Mouse (Mus musculus) thymus, postnatal 0 days (tissue): ENCODE measurements around the gene Mapkap1. TPM values are rescaled to one million over a fixed set of nuclear protein-coding genes. Genes with fewer than 3 reads are reported as not detected.
"Not testable (repeated sequence)": the region's sequence is repeated elsewhere in the genome, so short reads cannot be mapped to it uniquely, and the experiment has no call there.

ENCODE experiments used
- DNase-seq: peaks from one replicate; pipeline ENCODE4 v3.0.0-alpha.2; 2015; ENCODE audit warnings: low spot score
- polyA plus RNA-seq: library from polyadenylated mRNA; unstranded; fragments of >200 nt; fragmentation: Nextera tagmentation; extraction: Ambion mirVana; gene quantifications from 2 replicates; pipeline ENCODE4 v1.2.1, GENCODE M21; 2015

The Mapkap1 gene
- polyA plus RNA-seq, 1 experiment from 2014 or later, result 103 TPM

DNA sequence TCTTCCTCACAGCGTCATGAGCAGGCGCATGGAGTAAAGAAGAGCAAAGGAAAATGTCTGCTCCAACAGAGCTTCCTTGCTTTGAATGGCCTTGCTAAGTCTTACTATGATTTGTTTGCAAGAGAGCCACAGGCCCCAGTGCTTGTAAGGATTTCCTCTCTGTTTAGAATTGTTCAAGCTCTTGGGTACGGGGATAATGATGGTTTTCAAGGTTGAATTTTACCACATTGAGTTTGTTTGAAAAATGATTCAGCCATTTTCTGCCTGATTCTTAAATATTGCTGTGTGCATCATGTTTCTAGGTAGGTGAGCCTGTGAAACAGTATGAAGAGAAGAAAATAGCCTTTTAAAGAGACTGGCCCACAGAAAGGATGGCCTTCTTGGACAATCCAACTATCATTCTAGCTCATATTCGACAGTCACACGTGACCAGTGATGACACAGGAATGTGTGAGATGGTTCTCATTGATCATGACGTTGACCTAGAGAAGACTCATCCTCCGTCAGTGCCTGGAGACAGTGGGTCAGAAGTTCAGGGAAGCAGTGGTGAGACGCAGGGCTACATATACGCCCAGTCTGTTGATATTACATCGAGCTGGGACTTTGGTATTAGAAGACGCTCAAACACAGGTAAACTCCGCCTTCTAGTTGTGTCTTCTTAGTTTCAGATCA is 25.3 kb downstream of the Mapkap1 start:
- no peak for DNase-seq

DNA sequence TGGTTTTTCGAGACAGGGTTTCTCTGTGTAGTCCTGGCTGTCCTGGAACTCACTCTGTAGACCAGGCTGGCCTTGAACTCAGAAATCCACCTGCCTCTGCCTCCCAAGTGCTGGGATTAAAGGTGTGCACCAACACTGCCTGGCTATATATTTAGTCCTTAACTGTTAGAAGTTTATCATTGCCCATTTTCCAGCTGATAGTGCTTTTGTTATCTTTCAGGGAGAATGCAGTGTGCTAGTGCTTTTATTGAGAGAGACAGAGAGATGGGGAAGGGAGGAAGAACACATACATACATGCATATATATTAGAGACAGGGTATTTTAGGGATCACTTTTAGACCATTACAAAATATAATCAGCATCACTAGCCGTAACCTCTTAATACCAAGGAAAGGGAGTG is 26.3 kb downstream of the Mapkap1 start:
- not testable (repeated sequence) for DNase-seq

DNA sequence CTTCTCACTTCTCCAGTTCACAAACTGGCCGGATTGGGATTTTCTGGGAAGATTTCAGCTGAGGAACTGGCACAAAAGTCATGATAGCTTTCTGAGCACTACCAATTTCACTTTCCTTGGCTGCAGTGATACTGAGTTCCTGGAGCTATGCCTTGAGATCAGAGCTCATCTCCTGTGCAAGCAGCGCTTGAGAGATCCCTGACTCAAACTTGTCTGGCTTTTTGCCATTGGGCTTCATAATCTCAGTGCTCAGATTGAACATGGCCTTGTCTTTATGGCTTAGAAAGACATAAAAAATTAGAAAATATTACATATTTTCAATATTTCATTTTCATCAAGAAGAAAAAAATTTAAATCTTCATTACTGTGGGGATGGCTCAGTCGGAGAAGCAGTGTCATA is 29.8 kb downstream of the Mapkap1 start:
- DNase-seq, result no peak

DNA sequence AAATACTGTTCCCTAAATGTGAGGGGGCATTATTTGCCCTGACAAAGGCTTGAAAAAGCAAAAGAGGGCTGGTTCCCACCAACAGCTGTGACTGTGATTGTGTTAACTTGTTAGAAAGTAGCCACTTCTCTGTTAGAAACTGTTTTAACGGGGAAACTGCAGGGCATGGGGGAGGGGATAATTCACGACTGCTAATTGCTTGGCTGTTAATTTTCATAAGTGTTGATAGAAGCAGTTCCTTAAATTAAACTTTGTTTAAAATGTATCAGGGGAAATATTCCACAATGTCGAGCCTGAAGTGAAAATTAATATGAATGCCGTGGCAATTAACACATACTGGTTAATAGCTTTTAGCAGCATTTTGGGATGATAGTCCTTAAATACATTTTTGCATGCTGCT is 42.2 kb downstream of the Mapkap1 start:
- no peak for DNase-seq

DNA sequence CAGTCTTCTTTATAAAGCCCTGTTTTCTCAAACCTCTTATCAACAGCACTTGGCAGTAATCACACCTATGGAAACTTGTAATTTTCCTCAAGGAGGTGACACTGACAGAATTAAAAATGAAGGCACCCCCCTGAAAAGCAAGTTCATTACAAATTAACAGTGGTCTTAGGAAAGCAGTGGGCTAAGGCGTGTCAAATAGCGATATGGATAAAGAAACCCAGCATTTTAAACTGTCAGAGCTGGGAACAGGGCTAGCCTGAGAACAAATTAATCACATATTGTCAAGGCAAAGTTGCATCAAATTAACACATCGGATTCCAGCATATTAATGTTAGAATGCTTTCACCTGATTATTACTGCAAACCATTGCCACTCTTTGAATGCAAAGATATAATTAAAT is 55.9 kb downstream of the Mapkap1 start:
- no peak for DNase-seq

DNA sequence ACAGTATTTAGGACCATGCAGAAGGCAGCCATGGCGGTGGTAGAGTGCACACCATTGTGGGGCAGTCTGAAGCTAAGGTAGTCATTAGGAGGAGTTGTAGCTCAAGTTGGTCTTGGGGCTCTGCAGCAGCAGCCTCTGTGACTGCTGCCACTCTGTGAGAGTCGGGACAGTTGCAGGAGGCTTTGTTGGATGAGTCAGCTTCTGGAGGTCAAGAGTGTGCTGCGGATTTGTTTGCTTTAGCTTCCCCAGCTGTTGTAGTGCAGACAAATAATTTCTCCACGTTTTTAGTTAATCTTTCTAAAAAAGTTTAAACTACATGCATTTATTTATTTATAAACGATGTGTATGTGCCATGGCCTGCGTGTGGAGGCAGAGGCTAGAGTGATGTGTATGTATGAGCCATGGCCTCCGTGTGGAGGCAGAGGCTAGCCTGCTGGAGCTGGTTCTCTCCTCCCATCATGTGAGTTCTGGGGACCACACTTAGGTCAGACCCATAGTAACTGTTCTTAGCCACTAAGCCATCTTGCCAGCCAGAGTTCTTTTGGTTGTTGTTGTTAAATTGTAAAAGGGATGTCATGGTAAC is 62.1 kb downstream of the Mapkap1 start:
- no peak for DNase-seq

DNA sequence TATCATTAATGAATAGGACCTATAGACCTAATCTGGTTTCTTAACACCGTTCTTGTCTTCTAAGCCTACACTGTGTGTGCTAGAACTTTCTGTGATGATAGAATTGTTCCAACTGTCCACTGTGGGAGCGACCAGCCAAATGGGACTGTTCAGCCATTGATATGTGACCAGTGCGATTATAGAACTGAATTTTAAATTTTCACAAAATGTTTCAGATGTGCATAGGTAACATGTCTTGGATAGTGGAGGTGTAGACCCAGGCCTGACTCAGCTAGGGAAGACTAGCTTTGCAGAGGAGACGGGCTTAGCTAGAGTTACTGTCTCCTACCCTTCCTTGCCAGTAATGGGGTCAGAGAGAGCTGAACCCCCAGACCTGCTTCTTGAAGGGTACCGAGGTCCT is 62.8 kb downstream of the Mapkap1 start:
- no peak for DNase-seq

DNA sequence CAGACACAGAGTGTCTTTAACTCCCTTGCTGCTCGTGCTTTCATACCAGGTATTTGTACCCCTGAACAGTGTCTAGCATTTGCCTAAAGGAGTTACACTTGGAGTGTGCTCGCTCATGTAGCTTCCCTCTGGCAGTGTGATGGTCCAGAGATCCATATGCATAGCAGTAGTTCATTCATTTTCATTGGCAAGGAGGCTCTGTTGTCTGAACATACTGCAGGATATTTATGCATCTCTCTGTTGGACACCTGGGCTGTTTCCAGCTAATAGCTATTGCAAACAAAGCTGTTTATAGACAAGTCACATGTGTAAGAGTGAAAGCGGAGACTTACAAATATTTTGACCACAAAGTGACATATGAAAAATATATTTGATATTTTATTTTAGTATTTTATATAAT is 67.2 kb downstream of the Mapkap1 start:
- no peak for DNase-seq

DNA sequence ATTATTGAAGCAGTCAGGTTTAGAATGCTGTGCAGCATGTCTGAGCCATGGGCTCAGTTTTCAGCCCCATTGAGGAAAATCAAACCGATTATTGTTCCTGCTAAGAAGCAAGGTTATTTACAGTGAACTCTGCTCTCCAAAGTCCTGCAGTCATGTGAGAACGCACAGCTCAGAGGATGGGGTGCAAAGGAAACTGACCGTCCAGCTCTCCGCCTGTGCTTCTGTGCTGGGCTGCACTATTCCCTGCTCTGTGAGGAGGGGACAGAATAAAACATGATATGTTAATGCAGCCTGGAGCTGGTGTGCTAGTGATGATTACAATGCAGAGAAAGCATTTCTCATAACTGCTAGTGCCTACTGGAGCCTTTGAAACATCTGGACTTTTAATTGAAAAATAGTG is 74.8 kb downstream of the Mapkap1 start:
- DNase-seq, result no peak

DNA sequence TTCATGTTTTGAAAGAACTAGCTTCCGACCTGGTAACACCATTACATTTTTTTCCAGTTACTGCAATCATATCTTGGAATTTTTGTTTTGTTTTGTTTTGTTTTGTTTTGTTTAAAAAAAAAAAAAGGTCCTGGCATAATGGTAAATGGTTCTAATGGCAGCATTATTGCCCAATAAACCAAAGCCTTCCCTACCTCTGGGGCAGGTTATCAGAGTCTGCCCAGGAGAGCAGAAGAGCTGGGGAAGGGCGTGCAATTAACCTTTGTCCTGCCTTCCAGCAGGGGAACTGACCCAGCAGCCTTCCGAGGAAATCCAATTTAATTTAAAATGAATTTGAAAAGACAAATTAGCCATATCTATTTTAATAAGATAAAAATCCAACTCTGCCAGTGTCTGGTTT is 75.5 kb downstream of the Mapkap1 start:
- DNase-seq, result no peak

DNA sequence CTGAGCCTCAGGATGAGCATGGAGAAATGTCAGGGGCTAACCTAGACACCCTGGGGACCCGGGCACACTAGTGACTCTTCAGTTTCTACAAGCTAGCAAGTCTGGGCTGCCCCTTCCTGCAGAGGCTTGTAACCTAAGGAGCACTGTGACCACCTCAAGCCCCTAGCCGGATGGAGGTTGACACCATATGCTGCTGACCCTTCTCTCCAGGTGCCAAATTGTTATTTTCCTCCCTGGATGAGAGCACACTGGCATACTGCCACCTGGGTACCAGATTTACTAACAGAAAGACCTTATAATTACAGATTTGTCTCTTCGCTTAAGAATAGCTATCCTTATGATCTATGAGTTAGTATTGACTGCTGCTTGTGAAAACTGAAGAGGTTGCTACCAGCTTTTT is 76.0 kb downstream of the Mapkap1 start:
- no peak for DNase-seq

DNA sequence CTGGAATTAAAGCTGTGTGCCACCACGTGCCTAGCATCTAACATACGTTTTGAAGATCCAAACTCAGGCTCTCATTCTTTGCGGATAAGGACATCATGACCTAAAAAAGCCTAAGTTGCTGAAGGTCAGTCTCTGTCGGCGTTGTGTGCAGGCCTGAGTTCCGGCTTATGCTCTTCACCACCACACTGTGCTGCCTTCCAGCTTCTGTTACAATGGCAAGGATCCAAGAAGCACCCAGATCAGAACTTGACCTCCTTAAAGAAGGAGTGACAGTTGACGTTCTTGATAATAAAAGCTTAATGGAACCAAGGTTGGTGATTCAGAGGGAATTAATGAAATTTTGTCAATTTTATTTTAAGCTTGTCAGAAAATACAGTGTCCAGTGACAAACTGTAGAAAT is 80.7 kb downstream of the Mapkap1 start:
- DNase-seq, result no peak

DNA sequence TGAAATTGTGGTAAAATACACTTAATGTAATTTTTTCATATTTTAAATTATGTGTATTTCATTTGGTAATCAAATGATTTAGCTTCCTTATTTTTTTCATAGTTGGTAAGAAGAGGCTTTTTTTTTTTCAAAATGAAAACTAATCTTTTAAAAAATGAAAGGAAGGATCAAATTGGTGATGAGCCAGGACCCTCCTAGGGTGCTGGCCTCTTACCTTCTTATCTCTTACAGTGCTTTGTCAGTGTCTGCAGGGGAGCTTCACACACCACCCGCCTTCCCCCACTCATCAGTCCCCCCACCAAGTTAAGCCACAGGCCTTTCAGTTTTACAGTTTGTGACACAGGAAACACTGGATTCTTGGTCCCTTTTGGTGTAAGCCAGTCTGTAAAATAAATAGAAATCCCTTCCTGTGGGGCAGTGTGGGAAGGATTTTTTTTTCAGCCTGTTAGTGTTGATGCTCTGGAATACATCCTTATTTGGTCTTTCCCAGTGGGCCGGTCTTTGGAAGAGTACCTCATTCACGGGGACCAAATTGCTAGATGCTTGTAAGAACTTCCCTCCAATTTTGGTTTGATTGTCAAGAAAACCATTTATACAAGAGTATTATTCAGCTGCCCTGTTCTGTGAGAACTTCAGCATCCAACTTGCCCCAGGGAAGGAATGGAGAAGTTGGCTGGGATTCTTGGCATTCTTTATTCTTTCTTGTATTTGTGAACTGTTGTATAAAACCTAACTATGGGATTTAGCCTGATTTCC is 97.6 kb downstream of the Mapkap1 start:
- no peak for DNase-seq

DNA sequence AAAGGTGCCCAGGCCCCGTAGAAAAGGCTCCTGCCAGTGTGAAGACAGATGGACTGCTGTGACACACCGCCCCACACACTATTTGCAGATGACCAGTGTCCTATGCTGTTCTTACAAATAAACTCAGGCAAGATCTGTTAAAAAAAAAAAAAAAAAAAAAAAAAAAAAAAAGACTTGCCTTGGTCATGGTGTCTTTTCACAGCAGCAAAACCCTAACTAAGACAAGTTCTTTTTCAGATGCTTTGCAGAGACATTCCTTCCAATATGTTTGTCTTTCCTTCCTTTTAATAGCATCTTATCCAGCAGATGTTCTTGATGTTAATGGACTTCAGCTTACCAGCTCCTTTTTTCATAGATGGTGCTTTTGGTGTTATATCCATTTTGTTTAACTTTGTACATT is 99.6 kb downstream of the Mapkap1 start:
- not testable (repeated sequence) for DNase-seq

DNA sequence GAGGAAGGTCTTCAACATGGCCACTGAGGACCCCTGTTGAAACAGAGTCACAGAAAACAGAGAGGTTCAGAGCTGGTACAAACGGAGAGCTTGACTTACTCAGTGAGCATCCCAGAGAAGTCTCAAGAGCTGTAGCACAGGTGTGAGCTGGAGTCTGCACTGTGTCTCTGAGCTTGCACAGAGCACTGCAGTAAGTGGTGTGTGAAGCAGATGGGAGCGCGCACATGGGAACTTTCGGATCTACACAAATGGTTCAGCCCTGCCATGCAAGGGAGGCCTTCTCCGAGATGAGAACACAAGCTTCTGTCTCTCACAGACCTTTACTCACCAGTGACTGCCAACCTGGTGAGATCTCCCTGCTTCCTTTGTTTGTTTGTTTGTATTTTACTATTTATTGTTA is 103.3 kb downstream of the Mapkap1 start:
- no peak for DNase-seq

DNA sequence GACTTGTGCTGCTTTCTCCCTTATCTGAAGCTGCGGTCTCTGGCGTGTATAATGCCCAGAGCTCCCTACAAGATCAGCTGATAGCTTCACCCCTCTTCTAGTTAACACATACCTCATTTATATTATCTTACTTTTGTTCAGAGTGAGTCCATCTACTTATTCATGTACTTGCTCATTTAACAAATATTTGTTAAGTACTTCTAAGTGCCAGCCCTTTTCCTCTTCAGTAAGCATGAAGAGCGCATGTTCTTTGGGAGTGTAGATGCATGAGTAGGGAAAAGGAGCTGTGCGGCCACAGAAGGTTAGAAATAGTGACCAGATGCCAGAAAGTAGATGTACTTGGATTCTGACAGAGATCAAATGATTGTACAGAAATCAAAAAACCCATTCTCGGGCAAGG is 108.7 kb downstream of the Mapkap1 start:
- no peak for DNase-seq

DNA sequence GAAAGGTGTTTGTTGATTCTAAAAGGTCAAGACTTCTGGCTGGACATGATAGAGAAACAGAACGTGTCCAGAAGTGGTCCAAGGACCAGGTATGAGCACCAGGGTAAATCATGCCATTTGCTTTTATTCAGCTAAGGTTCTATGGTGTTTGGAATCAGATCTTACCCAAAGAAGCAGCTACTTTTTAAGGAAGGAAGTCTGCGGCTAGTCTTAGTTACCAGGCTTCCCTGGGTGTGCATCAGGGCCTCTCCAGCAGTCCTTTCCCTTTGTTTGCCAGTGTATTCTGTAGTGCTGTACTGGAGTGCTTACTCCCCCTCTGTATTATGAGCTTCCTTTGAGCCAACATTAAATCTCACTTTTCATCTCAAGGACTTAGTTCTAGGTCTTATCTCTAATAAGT is 111.5 kb downstream of the Mapkap1 start:
- DNase-seq, result no peak

DNA sequence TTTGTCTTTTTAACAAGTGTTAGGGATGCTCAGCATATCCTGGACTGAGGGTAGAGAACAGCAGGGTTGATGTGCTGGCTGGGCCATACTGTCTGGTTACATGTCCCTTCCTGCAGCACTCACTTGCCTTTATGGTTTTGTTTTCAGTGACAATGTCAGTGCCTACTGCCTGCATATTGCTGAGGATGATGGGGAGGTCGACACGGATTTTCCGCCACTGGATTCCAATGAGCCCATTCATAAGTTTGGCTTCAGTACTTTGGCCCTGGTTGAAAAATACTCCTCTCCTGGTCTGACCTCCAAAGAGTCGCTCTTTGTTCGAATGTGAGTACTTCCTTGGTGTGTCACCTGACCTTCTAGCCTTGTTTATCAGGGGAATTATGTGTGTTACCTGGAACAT is 112.0 kb downstream of the Mapkap1 start:
- DNase-seq, result no peak

DNA sequence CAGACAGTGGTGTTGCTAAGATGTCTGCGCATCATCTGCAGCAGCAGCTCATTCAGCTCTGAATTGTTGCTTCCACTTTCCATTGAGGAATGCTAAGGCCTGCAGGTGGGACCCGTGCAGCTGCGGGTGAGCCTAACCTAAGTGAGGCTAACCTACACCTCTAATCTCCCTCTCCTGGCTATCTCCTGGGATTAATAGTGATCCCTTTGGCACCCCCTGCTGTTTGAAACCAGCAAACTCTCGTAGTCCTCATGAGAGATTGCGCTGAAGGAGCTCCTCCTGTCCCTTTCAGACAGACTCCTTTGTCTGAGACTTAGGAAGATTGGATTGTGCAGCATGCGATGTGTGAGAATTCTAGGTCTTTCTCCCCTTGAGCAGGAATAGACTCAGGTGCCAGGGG is 113.0 kb downstream of the Mapkap1 start:
- DNase-seq, result peak; percentile 63

DNA sequence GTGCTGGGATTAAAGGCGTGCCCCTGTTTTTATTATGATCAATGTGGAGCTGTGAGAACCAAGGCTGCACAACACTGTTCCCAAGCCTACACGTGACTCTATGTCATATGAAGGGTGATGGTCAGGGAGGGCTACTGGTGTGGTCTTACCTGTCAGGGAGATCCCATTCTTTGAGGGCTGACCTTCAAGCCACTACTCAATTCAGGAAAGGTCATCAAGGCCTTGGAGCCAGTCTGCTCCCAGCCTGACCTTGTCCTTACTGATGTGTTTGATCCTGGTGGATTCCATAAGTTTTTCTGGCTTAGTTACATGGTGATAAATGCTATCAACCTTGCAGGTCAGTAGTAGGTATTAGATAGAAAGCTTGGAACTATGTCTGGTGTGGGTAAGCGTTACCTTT is 114.8 kb downstream of the Mapkap1 start:
- no peak for DNase-seq

DNA sequence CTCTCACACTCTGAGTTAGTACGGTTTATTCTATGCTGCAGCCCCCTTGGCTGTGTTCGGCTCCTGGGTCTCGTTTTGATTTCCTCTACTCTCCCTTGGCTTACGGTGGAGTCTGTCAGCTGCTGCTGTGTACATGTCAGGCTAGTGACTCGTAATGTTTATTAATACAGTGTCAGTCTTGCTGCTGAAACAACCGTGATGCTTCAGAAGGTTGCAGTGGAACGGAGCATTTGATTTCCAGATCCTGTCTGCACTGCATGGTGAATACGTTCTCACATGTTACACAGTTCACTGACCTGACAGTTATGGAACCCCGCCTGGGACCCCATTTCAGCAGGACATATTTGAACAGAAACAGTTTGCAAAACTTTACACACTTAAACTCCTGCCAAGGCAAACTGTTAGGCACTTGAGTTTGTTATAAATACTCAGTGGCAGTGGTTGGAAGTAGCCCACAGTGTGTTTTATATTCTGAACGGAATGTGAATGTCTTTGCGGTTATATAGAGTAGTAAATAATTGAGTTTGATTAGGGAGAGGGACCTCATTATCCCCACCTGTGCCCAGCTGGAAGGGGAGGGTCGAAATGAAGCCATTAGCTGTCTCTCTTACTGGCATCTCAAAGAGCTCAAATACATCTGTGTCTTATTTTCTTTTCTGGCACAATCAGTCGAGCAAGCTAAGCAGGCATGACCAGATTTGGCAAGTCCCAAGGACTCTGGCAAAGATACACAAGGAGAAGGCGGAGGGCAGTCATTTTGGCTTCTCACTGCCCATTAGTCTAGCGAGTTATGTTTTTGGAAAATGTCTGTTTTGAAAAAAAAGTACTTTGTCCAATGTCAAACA is 120.2 kb downstream of the Mapkap1 start:
- DNase-seq, result no peak

DNA sequence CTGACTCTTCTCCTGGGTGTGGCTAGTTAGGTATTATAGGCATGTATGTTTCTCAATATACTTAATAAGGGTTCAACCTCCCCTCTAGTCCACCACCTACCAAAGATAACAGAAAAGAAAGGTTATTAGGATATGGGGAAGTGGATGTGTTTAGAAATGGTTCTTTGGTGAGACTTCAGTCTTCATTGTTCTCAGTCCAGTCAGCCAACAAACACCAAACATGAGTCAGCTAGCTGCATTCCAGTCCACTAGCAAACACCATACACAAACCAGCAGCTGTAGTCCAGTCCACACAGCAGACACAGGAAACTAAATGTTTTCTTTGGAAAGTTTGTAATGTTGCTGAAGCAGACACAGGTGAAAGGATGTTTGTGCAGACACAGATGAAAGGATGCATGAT is 121.9 kb downstream of the Mapkap1 start:
- no peak for DNase-seq
